Mouse (Mus musculus) MEL (cell line): ENCODE data around the gene Gpr142. TPM values are rescaled to one million over a fixed set of nuclear protein-coding genes. Genes with fewer than 3 reads are reported as not detected.

Experiments
- DNase-seq: peaks from one replicate; pipeline ENCODE4 v3.0.0; 2011; ENCODE audit warnings: low read depth, low spot score
- H3K27ac ChIP-seq: 2 replicates; pipeline ENCODE4 v1.5.1; 2012; ENCODE audit warnings: low read depth, mild to moderate bottlenecking, control low read depth, low read length, moderate library complexity; ENCODE audit not compliant: control insufficient read depth
- H3K27me3 ChIP-seq, 2 experiments: fragments of 150-350 bp in 1 of 2; sonication (generic) in 1 of 2; 2 replicates each; pipeline ENCODE4 v1.6.1; 2012; ENCODE audit warnings: low read length in 2 of 2, mild to moderate bottlenecking in 2 of 2, improper control_type of control experiment in 1 of 2, moderate library complexity in 1 of 2; ENCODE audit not compliant: insufficient read depth in 2 of 2, control insufficient read depth in 1 of 2
- H3K36me3 ChIP-seq, 2 experiments: 2 replicates each; pipeline ENCODE4 v1.6.1; 2012 to 2014; ENCODE audit warnings: low read length in 2 of 2, improper control_type of control experiment in 1 of 2, inconsistent platforms in 1 of 2, mild to moderate bottlenecking in 1 of 2; ENCODE audit not compliant: insufficient read depth in 2 of 2, control insufficient read depth in 1 of 2
- H3K4me1 ChIP-seq, 2 experiments: fragments of 150-350 bp in 1 of 2; sonication (generic) in 1 of 2; 2 replicates each; pipeline ENCODE4 v1.6.1; 2012; ENCODE audit warnings: low read length in 2 of 2, improper control_type of control experiment in 1 of 2, mild to moderate bottlenecking in 1 of 2; ENCODE audit not compliant: insufficient read depth in 2 of 2, control insufficient read depth in 1 of 2
- H3K4me3 ChIP-seq, 2 experiments: fragments of 150-350 bp in 1 of 2; sonication (generic) in 1 of 2; 2 replicates each; pipeline ENCODE4 v1.5.1; 2012; ENCODE audit warnings: low read depth in 2 of 2, low read length in 2 of 2, mild to moderate bottlenecking in 2 of 2, moderate library complexity in 2 of 2, control low read depth in 1 of 2, improper control_type of control experiment in 1 of 2; ENCODE audit not compliant: control insufficient read depth in 1 of 2, insufficient read depth in 1 of 2
- H3K79me2 ChIP-seq: 2 replicates; pipeline ENCODE4 v1.6.1; 2012; ENCODE audit warnings: mild to moderate bottlenecking, low read length, moderate library complexity; ENCODE audit not compliant: control insufficient read depth, poor library complexity, insufficient read depth
- H3K9ac ChIP-seq: 2 replicates; pipeline ENCODE4 v1.6.1; 2012; ENCODE audit warnings: low read depth, mild to moderate bottlenecking, control low read depth, low read length, moderate library complexity; ENCODE audit not compliant: control insufficient read depth, poor library complexity, severe bottlenecking
- H3K9me3 ChIP-seq: fragments of 150-350 bp; sonication (generic); replicated peaks from 2 replicates; pipeline ENCODE4 v1.6.1; 2012; ENCODE audit warnings: mild to moderate bottlenecking, low read length, improper control_type of control experiment, moderate library complexity; ENCODE audit not compliant: insufficient read depth
- CHD1 ChIP-seq: IDR thresholded peaks from 2 replicates; pipeline ENCODE4 v1.6.1; 2012; ENCODE audit warnings: low read depth, mild to moderate bottlenecking, inconsistent platforms, low read length, improper control_type of control experiment
- CHD2 ChIP-seq: IDR thresholded peaks from 2 replicates; pipeline ENCODE4 v1.6.1; 2011; ENCODE audit warnings: low read length, improper control_type of control experiment
- ETS1 ChIP-seq: IDR thresholded peaks from 2 replicates; pipeline ENCODE4 v1.6.1; 2012; ENCODE audit warnings: low read depth, mild to moderate bottlenecking, inconsistent platforms, low read length, improper control_type of control experiment, moderate library complexity
- KAT2A ChIP-seq: conservative IDR thresholded peaks from 2 replicates; pipeline ENCODE4 v1.6.1; 2012; ENCODE audit warnings: low read depth, low read length, improper control_type of control experiment, inconsistent platforms
- MAZ ChIP-seq: IDR thresholded peaks from 2 replicates; pipeline ENCODE4 v1.6.1; 2012; ENCODE audit warnings: low read depth, mild to moderate bottlenecking, inconsistent platforms, low read length, improper control_type of control experiment
- MXI1 ChIP-seq: IDR thresholded peaks from 2 replicates; pipeline ENCODE4 v1.6.1; 2011; ENCODE audit warnings: mild to moderate bottlenecking, low read depth, low read length, improper control_type of control experiment
- MYC ChIP-seq: IDR thresholded peaks from 2 replicates; pipeline ENCODE4 v1.6.1; 2011; ENCODE audit warnings: low read depth, mild to moderate bottlenecking, low read length, improper control_type of control experiment, moderate library complexity
- NELFE ChIP-seq: IDR thresholded peaks from 2 replicates; pipeline ENCODE4 v1.6.1; 2011; ENCODE audit warnings: low read depth, low read length, improper control_type of control experiment
- NRF1 ChIP-seq: IDR thresholded peaks from 2 replicates; pipeline ENCODE4 v1.6.1; 2014; ENCODE audit warnings: low read depth, mild to moderate bottlenecking, inconsistent platforms, low read length, improper control_type of control experiment, moderate library complexity; ENCODE audit not compliant: poor library complexity, insufficient read depth, severe bottlenecking
- POLR2AphosphoS2 ChIP-seq: IDR thresholded peaks from 2 replicates; pipeline ENCODE4 v1.6.1; 2011; ENCODE audit warnings: low read length, improper control_type of control experiment
- RCOR1 ChIP-seq: IDR thresholded peaks from 2 replicates; pipeline ENCODE4 v1.6.1; 2012; ENCODE audit warnings: low read depth, mild to moderate bottlenecking, inconsistent platforms, low read length, improper control_type of control experiment
- TAL1 ChIP-seq: IDR thresholded peaks from 2 replicates; pipeline ENCODE4 v1.6.1; 2012; ENCODE audit warnings: mild to moderate bottlenecking, inconsistent platforms, low read length, moderate library complexity, mixed read lengths
- TCF12 ChIP-seq: IDR thresholded peaks from 2 replicates; pipeline ENCODE4 v1.6.1; 2014; ENCODE audit warnings: low read depth, mild to moderate bottlenecking, inconsistent platforms, low read length, improper control_type of control experiment, moderate library complexity
- USF1 ChIP-seq: IDR thresholded peaks from 2 replicates; pipeline ENCODE4 v1.6.1; 2014; ENCODE audit warnings: low read depth, mild to moderate bottlenecking, inconsistent platforms, low read length, improper control_type of control experiment, moderate library complexity
- USF2 ChIP-seq, 2 experiments: IDR thresholded peaks; 2 replicates each; pipeline ENCODE4 v1.6.1; 2011 to 2012; ENCODE audit warnings: improper control_type of control experiment in 2 of 2, low read length in 2 of 2, borderline replicate concordance in 1 of 2, inconsistent platforms in 1 of 2, low read depth in 1 of 2, mild to moderate bottlenecking in 1 of 2; ENCODE audit not compliant: insufficient read depth in 1 of 2
- ZMIZ1 ChIP-seq: IDR thresholded peaks from 2 replicates; pipeline ENCODE4 v1.6.1; 2012; ENCODE audit warnings: low read depth, mild to moderate bottlenecking, inconsistent platforms, low read length, improper control_type of control experiment, moderate library complexity
- polyA plus RNA-seq, 2 experiments: library from polyadenylated mRNA; stranded (reverse) in 1 of 2; unstranded in 1 of 2; fragments of >175 nt in 1 of 2; fragments of >200 nt in 1 of 2; gene quantifications; 2 replicates each; pipeline versions ENCODE4 v1.2.1 to v1.2.4; 2012; ENCODE audit warnings: low replicate concordance in 2 of 2, low read depth in 1 of 2; ENCODE audit not compliant: insufficient read length in 2 of 2, insufficient read depth in 1 of 2, missing spikeins in 1 of 2
- total RNA-seq: library from RNA; depleted of rRNA; stranded (reverse); fragments of 300-350 nt; gene quantifications from 2 replicates; pipeline ENCODE4 v1.2.3, GENCODE M21; 2012

The Gpr142 gene
- total and polyA plus RNA-seq, 3 experiments: not detected

DNA sequence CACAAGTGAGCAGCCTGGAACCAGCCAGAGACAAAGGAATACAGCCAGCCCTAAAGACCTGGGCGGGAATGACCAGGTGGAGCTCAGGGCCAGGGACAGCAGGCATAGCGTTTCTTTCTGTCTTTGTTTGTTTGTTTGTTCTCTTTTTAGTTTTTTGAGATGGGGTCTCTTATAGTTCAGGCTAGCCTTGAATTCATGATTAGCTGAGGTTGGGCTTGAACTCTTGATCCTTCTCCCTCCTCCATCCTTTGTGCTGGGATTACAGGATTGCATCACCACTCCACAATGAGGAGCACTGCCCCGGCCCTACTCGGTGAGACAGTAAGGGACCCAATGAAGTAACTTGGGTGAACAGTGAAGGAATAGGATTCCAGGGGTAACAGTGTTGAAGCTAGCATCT is 4.0 kb upstream of the Gpr142 start:
- no peaks in the 10 kb centered on the region for H3K9me3 ChIP-seq
- H3K36me3 ChIP-seq: no peaks in the 10 kb centered on the region
- H3K27me3 ChIP-seq: no peaks in the 10 kb centered on the region
- no peaks in the 10 kb centered on the region for H3K4me1 ChIP-seq
- H3K27ac ChIP-seq: no peak overlapping the region
- H3K79me2 ChIP-seq: no peaks in the 10 kb centered on the region
- H3K9ac ChIP-seq: no peak overlapping the region
- DNase-seq: no peak
- H3K4me3 ChIP-seq: no peak overlapping the region
- TF ChIP-seq USF2 (IDR thresholded peaks at IDR 0.05; ENCODE audit: borderline replicate concordance in 1 of 2, insufficient read depth in 1 of 2, low read depth in 1 of 2, low read length in 2 of 2) (no peak), CHD1 (no peak), KAT2A (no peak), MYC (no peak), ZMIZ1 (no peak), MXI1 (no peak), POLR2AphosphoS2 (no peak), RCOR1 (no peak), USF1 (no peak), NRF1 (no peak), TAL1 (no peak), CHD2 (no peak), NELFE (no peak), TCF12 (no peak)

DNA sequence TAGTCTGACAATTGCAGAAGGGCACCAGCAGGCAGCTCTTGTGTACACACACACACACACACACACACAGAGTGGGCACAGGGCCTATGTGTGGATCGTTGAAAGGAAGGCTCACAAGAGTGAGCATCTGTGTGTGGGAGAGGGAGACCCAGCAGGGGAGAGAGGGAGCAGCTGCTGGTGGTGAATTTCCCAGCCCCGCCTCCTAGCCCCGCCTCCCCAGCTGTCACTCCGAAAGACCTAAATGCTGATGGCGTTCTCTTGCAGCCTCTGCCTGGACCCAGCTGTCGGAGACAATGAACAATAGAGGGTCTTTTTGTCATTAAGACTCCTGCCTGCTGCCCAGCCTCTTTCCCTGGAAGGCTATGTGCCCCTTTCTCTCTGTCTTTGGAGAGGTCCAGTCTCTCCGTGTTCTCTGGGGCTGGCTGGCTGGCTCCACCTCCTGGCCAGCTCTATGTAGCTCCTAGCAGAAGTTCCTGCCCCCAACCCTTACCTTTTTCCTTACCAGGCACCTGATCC is 3.4 kb upstream of the Gpr142 start:
- no peaks in the 10 kb centered on the region for H3K36me3 ChIP-seq
- no peaks in the 10 kb centered on the region for H3K27me3 ChIP-seq
- H3K4me3 ChIP-seq: no peak overlapping the region
- H3K79me2 ChIP-seq: no peaks in the 10 kb centered on the region
- no peak for TF ChIP-seq USF1
- no peak for TF ChIP-seq ETS1
- TF ChIP-seq TCF12: no peak
- TF ChIP-seq MAZ: no peak
- no peak for DNase-seq
- H3K9me3 ChIP-seq: no peaks in the 10 kb centered on the region
- no peaks in the 10 kb centered on the region for H3K4me1 ChIP-seq
- H3K9ac ChIP-seq: no peak overlapping the region
- H3K27ac ChIP-seq: no peak overlapping the region
